Mouse (Mus musculus): Measurements from ENCODE around the gene Gtf3a. TPM values are rescaled to one million over a fixed set of nuclear protein-coding genes. Genes with fewer than 3 reads are reported as not detected.
"Not testable (repeated sequence)": the region's sequence is repeated elsewhere in the genome, so short reads cannot be mapped to it uniquely, and the experiment has no call there.

The Gtf3a gene
- 10 to 100 TPM; 26.6 to 33.1 TPM for total RNA-seq (2021)
- long read RNA-seq, experiment 1, transcript Gtf3a-204 (9 exons, 1,298 nt) = major isoform, 53 of 65 reads
- long read RNA-seq, experiment 1, partial matches to known transcripts = 3 of 65 reads
- long read RNA-seq, experiment 1, other reads (novel, unspliced or antisense) = 6 of 65 reads
- long read RNA-seq, experiment 2, transcript Gtf3a-204 (9 exons, 1,298 nt) = major isoform, 15 of 19 reads
- long read RNA-seq, experiment 2, partial matches to known transcripts = 1 of 19 reads
- long read RNA-seq, experiment 2, other reads (novel, unspliced or antisense) = 1 of 19 reads

DNA sequence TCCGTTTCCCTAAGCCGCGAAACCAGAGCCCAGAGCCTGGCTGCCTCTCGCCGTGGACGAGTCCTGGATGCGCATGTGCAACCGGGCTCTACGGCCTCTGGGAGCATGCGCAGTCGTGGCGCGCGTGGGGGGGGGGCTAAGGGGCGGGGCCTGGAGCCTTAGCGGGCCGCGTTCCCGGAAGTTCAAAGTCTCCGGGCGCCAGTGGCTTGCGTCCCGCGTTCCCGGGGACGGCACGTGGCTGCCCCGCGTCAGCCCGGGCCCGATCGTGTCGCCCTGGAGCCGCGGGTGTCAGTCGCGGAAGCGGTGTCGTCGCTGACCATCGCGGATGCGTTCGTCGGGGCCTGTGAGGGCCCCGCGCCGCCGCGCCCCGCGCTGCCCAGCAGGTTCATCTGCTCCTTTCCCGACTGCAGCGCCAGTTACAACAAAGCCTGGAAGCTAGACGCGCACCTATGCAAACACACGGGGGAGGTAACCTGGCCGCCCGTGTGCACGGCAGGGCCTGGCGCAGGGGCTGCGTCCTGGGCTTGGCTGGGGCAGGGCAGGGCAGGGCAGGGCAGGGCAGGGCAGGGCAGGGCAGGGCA, at the start of gene Gtf3a:
Gtf3a (plus strand) TSS at position 150 of the 581 bp plus-strand sequence.
- peak; percentile 85 to 87 for DNase-seq

DNA sequence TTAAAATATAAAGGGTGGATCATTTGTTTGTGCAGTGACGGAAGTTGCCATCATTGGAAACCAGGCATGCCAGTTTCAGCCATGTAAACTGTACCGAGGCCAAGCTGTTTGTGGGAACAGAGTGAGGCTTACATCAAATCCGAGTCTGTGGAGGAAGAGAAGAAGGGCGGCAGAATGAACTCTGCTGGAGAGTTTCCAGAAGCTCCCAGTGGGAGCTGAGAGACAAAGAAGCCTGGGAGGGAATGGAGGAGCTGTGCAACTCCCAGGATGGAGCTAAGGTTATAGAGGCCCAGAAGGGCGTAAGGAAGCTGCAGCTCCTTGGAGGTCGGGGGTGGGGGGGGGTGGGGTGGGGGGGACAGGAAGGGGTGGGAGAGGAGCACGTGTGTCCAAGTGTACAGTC, 48.1 kb upstream of the Gtf3a start:
- DNase-seq = no peak

DNA sequence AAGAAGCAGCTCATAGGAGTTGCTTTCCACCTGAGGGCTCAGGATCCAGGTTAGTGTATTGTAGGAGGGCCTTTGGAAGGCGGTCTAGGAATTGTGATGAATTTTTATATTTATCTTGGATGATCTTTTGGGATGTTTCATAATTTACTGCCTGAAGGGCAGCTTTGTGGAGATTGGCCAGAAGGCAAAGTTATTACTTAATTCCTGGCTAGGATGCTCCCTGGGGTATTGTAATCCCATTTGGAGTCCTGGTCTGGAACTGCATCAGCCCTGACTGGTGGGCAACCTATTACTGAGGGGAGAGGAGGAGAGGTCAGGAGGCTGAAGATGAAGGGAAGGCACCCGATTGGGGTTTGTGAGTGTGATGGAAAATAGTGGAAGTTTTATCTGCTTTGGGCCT, 47.0 kb upstream of the Gtf3a start:
- no peak for DNase-seq

GRCm38 (mm10) chr5:146904404-146904803, 44.1 kb upstream of the Gtf3a start:
- DNase-seq = peak; percentile 73 to 84

DNA sequence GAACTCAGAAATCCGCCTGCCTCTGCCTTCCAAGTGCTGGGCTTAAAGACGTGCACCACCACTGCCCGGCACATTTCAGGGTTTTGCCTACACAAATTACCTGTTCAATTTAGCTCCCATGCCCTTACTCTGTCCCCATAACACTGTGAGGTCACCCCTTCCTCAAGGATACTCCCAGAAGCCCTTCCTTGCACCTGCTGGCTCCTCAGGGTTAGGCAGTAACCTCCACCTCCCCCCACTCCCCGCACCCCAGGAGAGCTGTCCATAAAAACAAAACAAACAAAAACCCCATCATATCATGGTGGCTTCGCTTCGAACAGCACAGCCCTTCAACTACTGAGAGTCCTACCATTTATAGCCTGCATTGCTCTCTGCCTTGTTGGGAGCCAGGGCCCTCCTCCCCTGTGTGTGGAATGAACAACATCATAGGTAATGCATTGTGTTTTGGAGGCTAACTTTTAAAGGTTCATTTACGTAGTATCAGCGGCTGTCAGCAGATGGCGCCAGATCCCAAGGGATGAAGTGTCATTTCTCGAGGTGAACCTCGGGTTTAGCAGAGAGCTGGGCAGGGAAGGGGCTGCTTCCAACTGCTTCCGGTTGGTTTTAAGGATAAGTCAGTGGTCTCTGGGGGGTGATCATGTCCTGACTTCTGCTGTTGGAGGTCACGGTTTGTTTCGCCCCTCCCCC, 42.8 kb upstream of the Gtf3a start:
- peak; percentile 75 to 84 for DNase-seq

- peak in 1 of 2 experiments; percentile 8 for DNase-seq
Observed at GRCm38 (mm10) chr5:146907533-146907932, 40.9 kb upstream of the Gtf3a start.

GRCm38 (mm10) chr5:146908629-146909028, 39.8 kb upstream of the Gtf3a start:
- no peak for DNase-seq

DNA sequence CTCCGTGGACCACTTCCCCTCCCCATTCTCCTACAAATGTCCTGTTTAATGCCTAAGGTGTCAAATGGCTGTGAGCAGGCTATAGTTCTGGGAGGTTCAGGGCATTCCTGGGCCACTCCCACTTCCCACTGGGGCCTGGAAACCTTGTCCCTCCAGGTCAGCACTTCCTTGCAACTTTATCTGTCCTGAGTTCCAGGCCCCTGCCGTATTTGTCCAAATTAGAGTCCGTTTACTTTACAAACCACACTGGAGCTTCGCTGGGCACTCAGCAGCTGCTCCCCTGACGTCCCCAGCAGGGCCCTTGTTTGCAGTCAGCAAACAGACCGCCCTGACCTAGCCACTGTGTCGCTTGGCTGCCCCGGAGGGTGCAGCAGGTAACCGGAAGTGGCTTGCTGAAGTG, 36.3 kb upstream of the Gtf3a start:
- no peak for DNase-seq

GRCm38 (mm10) chr5:146913355-146913754, 35.1 kb upstream of the Gtf3a start:
- no peak for DNase-seq

DNA sequence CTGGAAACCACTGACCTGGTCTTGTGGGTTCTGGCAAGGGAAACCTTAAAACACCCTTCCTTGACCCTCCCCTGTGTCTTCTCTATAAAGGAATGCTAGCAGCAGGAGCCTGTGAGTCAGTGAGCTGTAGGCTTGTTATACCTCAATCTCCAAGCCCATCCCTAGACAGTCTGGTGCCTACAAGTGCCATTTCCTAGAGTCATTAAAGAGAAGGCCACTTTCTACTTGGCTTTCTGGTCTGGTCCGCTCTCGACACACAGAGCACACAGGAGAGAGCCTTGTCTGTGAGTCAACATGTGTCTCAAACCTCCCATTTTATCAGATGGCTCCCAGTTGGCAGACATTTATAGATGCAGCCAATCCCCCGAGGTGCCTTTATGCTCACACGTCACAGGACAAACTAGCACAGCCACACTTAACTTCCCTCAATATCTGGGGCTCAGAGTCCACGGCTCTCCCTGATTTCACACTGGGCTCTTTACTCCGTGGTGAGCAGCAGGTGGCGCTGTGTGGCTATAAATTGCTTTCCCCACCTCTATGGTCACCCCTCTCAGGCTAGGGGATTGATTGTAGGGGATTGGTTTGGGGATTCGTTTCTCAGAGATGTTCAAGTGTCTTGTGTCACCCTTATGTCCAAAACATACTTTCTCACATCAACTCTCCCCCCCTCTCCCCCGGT, 34.2 kb upstream of the Gtf3a start:
- DNase-seq = peak; percentile 64 to 78

DNA sequence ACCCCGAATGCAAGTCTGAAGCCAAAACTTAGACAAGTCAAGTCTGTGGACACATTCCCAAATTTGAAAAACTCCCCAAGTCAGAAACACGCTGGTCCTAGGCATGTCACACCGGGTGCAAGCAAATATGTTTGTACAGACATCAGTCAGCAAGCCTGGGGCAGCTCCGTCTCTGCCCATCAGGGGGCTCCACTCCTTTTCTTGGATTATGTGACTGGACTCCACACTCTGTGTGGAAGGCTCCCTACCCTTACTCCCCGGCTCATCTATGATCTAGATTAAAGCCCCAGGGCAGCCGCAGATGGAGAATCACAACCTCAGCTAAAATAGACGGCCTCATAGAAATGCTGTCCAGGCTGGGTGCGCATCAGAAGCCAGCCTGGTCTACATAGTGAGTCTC, 32.2 kb upstream of the Gtf3a start:
- no peak for DNase-seq

- no peak for DNase-seq
Observed at GRCm38 (mm10) chr5:146916806-146917205, 31.7 kb upstream of the Gtf3a start.

- DNase-seq = not testable (repeated sequence)
Observed at GRCm38 (mm10) chr5:146917357-146917756, 31.1 kb upstream of the Gtf3a start.

- no peak for DNase-seq
Observed at GRCm38 (mm10) chr5:146919874-146920273, 28.6 kb upstream of the Gtf3a start.

DNA sequence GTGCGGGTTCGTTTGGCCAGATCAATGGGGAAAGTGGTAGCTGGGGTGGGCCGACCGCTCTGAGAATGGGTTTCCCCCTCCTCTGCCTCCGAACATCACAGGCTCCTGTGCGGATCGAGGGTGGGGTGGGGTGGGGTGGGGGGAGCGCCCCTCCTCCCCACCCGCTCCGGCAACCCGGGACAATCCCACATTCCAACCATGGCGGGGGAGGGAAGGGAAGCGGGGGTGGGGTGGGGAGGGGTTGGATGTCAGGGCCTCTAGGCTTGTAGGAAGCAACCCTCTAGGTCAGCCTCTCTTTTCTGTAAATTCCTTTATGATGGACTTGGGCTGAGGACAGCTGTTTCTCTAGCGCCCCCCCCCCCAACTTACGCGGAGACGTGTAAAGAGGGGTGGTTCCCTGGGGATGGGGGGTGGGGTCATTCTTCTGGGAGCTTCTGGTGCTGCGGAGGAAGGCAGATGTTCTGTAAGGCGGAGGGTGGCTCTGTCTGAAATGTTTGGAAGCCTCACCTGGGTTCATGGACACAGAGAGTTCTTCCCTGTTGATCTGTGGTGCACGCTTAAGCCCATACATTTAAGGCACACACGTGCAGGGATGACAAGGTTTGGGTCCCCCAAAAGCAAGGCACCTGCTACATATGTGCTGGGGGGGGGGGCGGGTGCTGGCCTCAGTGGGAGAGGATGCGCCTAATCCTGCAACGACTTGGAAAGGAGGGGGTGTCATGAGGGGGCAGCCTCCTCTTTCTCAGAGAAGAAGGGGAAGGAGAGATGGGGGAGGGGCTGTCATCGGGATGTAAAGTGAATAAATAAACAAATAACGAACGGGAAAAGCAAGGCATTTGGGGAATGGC, 27.9 kb upstream of the Gtf3a start:
- no peak for DNase-seq

DNA sequence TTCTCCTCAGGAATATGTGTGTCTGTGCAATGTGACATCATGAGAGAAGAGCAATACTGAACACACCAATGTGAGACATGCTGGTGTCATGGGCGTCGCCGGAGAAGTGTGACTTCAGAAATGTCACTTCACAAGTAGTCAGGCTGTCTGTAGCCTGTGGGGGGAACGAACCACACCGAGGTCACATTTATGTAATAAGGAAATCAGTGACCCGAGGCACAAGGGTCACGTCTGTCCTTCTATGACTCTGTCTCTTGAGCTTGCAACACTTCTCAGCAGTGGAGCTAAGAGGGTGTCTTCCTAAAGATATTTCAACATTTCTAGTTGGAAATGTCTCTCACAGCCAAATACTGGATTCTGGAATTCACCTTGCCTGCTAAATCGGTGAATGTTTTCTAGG, 27.2 kb upstream of the Gtf3a start:
- DNase-seq = no peak

DNA sequence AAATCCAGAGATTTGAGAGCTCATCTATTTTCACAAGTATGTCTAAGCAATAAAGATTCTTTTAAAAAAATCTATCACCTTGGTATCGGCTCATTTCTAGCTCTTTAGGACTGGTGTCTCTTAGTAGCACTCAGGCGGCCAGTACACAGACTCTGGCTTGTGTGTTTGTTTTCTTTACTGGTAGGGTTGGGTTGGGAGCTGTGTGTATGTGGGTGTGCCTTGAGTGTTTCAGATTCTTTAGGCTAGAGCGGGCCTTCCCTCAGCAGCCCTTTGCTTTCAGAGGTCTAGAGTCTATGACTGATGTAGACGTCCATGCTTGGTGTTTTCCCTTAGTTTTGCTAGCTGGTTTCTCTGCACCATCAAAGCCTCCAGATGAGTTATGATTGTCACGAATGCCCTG, 24.9 kb upstream of the Gtf3a start:
- DNase-seq = no peak

- no peak for DNase-seq
Observed at GRCm38 (mm10) chr5:146926673-146927072, 21.8 kb upstream of the Gtf3a start.

DNA sequence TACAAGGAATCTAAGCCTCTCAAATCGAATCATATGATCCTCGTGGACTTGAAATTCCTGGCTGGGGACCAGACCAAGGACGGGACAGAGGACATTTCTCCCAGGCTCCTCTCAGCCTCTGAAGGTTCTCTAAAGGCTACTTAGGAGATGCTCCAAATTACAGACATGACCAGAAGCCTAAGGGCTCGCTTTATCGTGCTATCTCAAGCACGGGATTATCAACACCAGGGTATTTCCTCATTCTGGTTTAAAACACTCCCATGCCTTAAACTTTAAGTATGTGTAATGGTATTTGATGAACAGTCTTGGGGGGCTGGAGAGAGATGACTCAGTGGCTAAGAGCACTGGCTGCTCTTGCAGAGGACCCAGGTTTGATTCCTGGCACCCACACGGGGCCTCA, 17.0 kb upstream of the Gtf3a start:
- DNase-seq = no peak

GRCm38 (mm10) chr5:146931904-146932553, 16.4 kb upstream of the Gtf3a start:
- no peak for DNase-seq

DNA sequence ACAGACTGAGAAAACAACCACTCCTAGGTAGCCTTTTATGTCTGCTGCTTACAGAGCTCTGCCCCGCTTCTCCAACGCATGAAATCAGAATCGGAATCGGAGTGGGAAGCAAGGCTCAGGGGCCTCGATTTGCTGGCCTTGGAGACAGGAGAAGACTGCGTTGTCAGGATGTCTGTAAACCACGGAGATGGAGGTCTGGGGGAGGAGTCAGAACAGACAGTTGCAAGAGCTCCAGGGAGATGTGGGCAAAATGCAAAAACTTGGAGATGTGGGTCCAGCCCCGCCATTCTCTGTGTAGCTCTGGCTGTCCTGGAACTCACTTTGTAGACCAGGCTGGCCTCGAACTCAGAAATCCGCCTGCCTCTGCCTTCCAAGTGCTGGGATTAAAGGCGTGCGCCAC, 15.0 kb upstream of the Gtf3a start:
- no peak for DNase-seq

Measured in adrenal gland, postnatal 36 days (tissue).